Mouse (Mus musculus) c-Kit-positive CD71-negative TER-119-negative erythroid progenitor cells, embryonic 14.5 days (primary cell): Measurements from ENCODE around the gene Mogs.
A peak's percentile ranks its signal among the peaks of the same experiment; 100 is the strongest.

Source experiments
- DNase-seq: peaks from one replicate; pipeline ENCODE4 v3.0.0-alpha.2; 2013; ENCODE audit warnings: low read depth

Gene Mogs

DNA sequence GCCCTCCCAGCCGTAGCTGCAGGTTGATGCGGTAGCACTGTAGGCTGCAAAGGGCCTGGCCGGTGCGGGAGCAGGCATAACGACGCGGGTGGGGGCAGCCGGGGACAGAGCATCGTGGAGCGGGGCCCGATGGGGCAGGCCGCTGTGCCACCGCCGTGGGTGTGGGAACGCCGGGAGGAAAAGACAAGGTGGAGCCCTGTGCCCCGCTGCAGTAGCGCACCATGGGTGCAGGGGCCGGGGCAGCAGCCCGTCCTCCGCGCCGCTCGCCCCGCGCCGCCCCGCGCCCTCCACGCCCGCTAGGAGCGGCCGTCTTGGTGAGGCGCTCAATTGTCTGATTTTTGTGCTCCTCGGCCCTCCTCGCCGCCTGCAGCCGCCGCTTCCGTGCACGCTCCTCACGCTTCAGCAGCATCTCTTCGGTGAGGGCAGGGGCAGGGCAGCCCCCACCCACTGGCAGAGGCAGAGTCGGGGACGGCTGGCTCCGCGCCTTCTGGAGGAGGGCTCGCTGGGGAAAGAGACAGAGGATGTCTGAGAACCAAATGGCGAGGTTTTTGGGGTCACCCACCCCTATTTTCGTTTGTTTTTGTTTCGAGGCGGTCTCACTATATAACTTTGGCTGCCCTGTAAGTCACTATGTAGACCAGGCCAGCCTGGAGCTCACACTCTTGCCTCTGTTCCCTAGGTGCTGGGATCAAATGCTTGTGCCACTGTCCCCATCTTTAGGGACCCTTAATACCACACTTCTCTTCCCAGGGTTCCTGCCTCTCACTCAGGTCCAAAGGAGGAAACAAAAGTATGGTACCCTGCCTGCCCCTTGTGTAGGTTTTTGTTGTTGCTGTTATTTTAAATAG lies 6.8 kb downstream of the Mogs start:
- no peak for DNase-seq

DNA sequence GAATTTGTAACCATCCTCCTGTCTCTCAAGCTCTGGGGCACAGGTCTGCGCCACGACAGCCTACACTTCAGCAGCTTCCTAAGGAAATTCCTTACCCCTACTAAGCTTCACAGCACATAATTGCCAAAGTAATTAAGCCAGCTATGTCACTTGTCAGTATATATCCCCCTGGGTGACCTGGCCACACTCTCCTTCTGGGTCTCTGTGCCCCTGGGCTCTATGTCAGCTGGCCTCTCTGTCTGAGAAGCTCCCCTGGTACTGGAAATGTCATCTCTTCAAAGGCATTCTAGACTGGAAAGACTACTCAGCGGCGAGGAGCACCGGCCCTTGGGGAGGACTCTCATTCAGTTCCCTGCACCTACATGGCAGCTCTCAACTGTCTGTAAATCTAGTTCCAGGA lies 7.7 kb downstream of the Mogs start:
- DNase-seq, result no peak

DNA sequence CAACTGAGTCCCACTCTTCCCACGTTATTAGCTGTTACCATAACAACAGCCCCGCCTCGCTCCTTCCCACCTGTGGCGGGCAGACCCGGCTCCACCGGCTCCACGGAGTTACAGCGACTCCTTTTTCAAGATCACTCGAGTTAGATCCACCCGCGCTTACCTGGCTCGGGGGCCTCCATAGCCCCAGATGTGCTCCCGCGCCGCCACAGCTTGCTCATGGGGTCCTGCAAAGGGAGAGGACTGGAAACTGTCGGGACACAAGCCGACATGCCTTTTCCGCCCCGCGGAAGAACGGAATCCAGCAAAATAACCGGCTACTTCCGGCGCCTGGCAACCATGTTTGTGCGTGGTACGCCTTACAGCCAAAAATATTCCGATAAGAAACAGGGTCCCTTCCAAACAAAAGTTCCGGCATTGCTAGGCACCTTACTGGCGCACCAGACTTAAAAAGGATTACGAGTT lies 9.6 kb downstream of the Mogs start:
- DNase-seq, result peak; percentile 97

DNA sequence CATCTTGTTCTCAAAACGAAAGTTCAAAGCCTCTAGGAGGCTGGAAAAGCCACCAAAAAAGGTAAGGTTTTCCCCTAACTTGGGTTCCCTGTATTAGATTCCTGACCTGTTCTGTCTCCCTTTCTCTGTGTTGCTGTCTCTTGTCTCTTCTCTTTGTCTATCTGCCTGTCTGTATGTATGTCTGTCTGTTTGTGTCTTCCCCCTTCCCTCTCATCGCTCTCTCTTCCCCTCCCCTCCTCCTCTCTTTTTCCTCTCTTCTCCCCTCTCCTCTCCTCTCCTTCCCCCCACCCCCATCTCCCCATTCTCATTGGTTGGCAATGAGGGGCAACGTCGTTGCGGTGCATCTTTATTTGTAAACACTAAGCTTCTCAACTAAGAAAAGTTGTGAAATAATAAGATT lies 10.0 kb downstream of the Mogs start, which contains the start of gene Ino80b:
Ino80b (minus strand) TSS at position 101 of the 400 bp plus-strand sequence.
- DNase-seq, result no peak

- DNase-seq, result no peak
Measured at GRCm38 (mm10) chr6:83127419-83127818, 12.1 kb downstream of the Mogs start.

DNA sequence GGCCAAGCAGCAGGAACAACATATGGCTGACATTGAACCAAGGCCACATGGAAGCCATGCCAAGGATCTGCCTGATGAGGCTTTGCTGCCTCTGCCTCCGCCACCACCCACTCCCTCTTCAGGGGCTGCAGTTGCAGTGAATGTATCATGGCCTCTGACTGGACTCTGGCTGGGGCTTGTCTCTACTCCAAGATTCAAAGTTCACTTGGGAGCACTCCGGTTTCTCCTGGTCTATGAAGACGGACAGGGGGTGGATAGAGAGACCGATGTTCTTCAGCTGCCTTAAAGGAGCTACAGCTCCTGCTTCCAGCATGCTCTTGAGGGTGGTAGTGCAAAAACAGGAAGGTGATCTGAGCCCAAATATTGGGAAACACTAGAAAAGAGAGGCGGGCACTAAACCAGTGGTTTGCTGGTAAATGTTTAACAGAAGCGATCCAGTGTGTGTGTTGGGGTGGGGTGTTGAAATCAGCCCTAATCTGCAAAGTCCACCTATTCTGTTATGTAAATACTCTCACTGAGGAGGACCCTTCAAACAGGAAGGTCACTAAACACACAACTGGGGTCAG lies 16.3 kb downstream of the Mogs start:
- DNase-seq, result no peak

GRCm38 (mm10) chr6:83132176-83132919 lies 17.1 kb downstream of the Mogs start:
- DNase-seq, result no peak

- DNase-seq, result no peak
Measured at GRCm38 (mm10) chr6:83134226-83134625, 18.9 kb downstream of the Mogs start.

- DNase-seq, result no peak
Measured at GRCm38 (mm10) chr6:83134951-83135513, 19.7 kb downstream of the Mogs start, which contains the start of gene Rtkn. Rtkn (plus strand) TSS chr6:83135463.

DNA sequence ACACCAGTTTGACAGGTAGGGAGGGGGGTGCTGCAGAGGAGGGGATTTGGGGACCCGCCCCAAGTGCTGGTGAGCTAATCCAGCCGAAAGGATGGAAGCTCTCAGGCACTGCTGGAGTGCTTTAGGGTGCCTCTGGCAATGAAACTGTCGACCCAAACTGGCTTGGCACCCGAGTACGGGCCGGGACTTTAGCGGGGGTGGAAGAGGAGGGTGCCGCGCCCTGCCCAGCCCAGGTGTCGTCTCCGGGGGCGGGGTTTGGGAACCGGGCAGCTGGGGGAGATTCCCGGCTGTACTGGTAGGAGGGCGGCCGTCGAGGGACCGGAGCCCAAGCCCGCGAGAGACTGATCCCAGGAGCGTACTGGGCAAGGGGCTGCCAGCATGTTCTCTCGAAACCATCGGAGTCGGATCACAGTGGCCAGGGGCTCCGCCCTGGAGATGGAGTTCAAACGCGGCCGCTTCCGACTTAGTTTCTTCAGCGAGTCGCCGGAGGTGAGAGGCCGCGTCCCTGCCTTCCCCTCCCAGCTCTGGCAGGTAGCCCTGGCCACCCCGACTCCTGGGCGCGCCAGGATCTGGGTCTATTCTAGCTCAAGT lies 20.4 kb downstream of the Mogs start:
- DNase-seq, result no peak

GRCm38 (mm10) chr6:83136291-83136880 lies 21.1 kb downstream of the Mogs start:
- no peak for DNase-seq

DNA sequence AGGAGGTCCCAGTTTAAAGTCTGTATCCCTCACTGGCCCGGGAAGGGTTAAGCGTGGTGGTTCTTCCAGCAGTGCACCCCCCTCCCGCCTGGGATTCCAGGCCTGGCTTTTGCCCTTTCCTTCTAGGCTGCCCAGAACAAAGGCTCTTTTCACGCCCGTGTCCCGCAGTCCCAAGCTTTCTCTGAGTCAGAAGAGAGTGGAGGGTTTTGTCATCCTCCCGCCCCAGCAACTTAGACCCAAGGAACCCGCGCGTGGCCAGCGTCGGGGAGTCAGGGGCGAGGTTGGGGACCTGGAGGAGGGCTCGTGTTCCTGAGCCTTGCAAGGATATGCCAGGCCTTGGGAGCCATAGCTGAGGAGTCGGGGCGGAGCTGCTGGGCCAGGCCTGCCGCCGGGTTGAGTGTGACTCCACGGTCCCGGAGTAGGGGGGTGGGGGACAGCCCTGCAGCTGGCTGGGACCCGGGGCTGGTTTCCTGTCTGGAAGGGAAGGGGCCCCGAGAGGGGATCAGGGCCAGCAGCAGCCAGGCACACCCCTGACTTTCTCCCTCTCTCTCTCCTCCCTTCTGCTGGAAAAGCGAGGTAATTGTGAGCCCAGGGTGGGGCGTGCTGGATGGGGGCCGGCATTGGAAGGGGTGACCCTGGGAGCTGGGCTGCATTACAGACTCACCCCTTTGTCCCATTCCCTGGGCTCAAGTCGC lies 21.7 kb downstream of the Mogs start:
- DNase-seq, result no peak

DNA sequence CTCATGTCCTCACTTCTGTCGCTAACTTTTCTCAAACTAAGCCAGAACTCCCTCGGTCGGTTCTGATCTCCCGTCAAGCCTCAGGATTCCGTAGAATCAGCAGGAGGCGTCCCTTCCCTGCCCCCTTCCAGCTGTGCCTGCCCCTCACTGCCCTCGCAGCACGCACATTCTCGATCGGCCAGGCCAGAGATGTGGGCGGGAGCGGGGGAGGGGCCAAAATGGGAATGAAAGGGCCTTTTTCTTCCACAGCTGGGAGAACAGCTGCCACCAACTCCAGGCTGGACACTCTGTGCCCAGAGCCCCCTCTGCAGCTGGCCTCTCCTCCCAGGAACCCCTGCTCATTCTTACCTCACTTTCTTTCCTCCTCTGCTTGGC lies 22.3 kb downstream of the Mogs start:
- no peak for DNase-seq

- no peak for DNase-seq
Measured at GRCm38 (mm10) chr6:83138056-83138455, 22.8 kb downstream of the Mogs start.

GRCm38 (mm10) chr6:83140044-83140443 lies 24.7 kb downstream of the Mogs start:
- no peak for DNase-seq

DNA sequence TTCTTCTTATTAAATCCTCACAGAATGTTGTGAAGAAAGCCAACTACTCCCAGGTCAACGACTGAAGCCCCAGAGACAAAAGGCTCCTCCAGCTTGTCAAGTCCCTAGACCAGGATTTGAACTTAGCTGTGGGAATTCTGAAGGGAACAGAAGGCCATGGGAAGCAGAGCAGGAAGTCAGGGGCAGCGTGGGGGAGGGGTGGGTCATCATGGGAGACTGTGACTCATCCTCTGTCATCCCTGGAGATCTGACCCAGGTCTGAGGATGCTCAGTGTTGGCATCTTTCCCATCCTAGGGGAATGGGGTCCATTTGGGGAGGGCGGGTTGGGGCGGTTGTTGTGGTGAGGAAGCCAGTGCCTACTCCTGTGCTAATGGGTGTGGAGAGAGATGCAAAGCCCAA lies 26.3 kb downstream of the Mogs start:
- DNase-seq, result no peak

- no peak for DNase-seq
Measured at GRCm38 (mm10) chr6:83142211-83142731, 27.0 kb downstream of the Mogs start.

DNA sequence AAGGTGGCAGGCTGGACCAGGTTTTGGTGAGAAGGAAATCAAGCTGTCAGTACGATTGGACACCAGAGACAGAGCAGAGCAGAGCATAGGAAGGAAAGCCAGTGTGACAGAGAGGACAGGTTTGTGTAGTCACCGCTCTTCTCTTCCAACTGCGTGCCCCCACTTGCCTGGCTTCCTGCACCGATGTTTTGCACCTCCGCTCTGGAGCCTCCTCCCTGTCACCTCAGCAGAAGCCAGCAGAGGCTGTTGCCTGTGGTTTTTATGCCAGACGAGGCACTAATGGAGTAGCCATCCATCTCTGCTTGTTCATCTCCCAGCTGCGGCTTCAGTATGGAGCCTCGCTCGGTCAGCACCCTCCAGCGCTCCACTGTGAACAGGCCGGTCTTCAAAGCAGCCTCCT lies 27.6 kb downstream of the Mogs start:
- no peak for DNase-seq

DNA sequence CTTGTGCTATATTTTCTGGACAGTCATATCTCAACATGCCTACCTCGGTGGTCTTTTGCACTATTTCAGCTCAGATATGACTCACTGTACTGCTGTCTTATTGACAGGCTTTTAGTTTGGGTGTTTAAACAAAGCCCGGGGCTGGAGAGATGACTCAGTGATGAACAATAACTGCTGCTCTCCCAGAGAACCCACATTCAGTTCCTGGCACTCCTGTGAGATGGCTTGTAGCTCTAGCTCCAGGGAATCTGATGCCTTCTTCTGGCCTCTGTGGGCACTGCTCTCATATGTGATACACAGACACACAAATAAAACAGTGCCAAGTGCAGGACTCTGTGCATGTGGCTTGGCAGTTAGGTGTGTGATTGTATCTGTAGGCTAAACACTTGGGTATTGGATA lies 29.9 kb downstream of the Mogs start:
- no peak for DNase-seq

- no peak for DNase-seq
Measured at GRCm38 (mm10) chr6:83145805-83146204, 30.5 kb downstream of the Mogs start.

- DNase-seq, result no peak
Measured at GRCm38 (mm10) chr6:83147280-83147679, 32.0 kb downstream of the Mogs start.
